Mouse (Mus musculus) MEL-GATA-1-ER (cell line): ENCODE measurements around the gene Man2b2.

Experiments
- DNase-seq: peaks from one replicate; pipeline ENCODE4 v3.0.0-alpha.2; 2012; ENCODE audit warnings: low read depth; ENCODE audit errors: extremely low read depth

The Man2b2 gene

GRCm38 (mm10) chr5:36829913-36830879 lies at the start of gene Man2b2:
Gene Man2b2 (minus strand): TSS chr5:36830653.
- DNase-seq, result peak; percentile 74

- DNase-seq, result no peak
Observed at GRCm38 (mm10) chr5:36878801-36879200, 48.3 kb upstream of the Man2b2 start.

- DNase-seq, result no peak
Observed at GRCm38 (mm10) chr5:36877641-36878040, 47.2 kb upstream of the Man2b2 start.

DNA sequence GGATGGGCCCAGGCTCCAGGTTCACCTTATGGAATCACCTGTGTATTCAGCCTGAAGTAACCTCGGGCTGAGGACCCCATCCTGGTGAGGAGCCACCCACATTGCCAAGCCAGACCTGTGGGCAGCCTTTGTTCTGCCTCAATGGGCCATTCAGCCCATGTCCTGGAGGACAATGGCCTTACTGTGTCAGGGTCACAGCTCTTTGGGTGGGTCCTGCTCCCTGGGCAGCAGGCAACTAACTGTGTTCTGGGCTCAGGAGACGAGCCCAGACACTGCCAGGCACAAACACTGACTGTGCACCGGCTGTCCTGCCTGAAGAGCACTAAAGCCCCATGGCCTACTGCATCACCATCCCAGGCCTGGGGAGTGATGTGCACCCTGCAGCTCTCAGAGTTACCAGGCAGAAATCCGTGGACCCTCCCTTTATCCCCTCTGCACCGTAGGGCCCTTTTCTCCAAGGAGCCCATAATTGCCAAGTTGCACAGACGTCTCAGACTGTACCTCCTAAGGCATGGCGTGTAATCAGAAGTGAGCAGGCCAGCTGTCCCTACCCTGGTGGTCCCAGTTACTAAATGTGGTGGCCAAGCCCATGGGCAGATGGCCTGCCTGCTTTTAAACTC lies 46.4 kb upstream of the Man2b2 start:
- no peak for DNase-seq

- no peak for DNase-seq
Observed at GRCm38 (mm10) chr5:36875956-36876355, 45.5 kb upstream of the Man2b2 start.

- DNase-seq, result no peak
Observed at GRCm38 (mm10) chr5:36870916-36871315, 40.5 kb upstream of the Man2b2 start.

DNA sequence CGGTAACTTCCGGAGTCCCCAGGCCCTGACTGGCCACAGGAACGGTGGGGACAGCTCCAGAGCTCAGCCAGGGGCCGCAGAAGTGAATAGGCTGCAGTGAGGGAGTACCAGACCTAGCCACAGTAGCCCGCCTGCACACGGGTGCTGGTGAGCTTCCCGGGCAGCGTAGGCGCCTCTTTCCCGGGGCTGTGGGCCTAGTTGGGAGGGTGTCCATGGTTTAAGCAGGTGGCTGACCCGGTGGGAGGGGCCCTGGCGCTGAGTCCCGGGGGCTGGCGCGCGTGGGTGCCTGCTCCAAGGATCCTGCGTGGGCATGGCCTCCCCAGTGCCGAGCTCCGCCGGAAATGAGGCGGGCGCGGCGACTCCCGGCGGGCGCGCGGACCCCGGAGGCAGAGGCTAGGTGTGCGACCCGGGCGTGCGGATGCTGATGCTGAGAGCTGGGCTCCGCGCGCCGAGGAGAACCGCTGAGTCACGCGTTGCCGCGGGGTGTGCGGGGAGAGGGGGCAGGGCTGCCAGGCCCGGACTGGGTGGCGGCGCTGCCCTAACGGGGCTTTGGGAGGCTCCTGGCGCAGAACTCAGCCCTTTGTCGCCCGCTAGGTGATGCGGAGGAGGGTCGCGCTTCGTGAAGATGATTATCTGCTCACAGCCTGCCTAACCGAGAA lies 39.3 kb upstream of the Man2b2 start:
- no peak for DNase-seq

DNA sequence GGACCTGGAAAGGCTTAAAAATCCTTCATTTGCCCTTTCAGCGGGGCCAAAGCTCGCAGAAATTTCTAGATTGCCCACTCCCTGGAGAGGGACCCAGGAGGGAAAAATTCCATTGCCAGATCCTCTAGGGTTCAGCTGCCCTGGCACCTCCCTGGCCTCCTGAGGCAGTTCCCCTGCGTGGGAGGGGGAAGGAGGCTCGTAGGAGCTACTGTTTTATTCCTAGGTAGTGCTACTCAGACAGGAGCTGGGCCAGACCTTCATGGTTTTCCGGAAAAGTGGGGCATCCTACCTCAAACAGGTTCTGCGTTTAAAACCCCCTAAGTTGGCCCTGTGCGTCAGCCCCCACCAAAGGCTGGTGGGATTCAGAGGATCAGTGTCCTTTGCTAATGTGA lies 38.7 kb upstream of the Man2b2 start:
- DNase-seq, result no peak

DNA sequence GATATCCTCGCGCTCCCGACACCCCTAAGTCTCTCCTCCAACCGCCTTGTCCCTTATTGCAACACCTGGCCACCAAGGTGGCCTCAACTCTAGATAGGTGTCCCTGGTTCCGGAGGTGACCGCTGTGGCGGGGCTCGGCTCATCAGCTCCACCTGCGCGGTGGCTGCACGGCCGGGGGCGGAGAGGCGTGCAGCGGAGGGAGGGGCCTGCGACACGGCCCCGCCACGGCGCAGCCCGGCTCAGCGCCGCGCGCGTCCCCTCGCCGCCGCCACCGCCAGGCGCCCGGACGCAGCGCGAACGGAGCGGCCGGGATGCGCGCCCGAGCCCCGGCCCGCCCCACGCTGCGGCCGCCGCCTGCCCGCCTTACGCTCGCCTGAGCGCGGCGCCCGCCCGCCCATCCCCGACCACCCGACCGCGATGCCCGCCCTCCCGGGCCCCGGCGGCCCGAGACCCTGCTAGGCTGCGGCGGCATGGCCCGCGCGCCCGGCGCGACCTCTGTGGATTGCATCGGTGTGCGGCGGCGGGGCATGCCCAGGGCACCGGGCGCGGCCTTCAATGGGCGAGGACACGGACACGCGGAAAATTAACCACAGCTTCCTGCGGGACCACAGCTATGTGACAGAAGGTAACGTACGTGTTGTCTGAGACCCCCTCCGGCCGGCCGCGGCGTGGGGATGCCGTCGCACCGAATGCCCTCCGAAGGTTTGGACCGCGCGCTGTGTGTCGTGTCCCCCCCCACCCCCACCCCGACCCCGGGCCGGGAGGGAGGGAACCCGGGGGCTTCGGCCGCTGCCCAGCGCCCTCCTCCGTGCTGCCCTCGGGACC lies 38.0 kb upstream of the Man2b2 start, which contains the start of gene Ppp2r2c:
TSS of gene Ppp2r2c (plus strand) at position 248 of the 825 bp plus-strand sequence.
- no peak for DNase-seq

GRCm38 (mm10) chr5:36867561-36867960 lies 37.1 kb upstream of the Man2b2 start:
- no peak for DNase-seq

GRCm38 (mm10) chr5:36866701-36867250 lies 36.3 kb upstream of the Man2b2 start:
- no peak for DNase-seq

DNA sequence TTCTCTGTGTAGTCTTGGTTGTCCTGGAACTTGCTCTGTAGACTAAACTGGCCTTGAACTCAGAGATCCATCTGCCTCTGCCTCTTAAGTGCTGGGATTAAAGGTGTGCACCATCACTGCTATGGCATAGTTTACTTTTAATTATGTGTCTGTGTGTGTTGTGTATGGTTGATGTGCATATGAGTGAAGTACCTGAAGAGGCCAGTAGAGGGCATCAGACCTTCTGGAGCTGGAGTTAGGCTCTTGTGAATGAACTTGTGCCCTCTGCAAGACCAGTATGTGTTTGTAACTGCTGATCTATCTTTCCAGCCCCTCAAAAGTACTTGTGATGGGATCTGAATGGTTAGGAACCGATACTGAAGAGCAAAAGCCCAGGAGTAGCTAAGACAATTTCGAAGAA lies 30.6 kb upstream of the Man2b2 start:
- no peak for DNase-seq

DNA sequence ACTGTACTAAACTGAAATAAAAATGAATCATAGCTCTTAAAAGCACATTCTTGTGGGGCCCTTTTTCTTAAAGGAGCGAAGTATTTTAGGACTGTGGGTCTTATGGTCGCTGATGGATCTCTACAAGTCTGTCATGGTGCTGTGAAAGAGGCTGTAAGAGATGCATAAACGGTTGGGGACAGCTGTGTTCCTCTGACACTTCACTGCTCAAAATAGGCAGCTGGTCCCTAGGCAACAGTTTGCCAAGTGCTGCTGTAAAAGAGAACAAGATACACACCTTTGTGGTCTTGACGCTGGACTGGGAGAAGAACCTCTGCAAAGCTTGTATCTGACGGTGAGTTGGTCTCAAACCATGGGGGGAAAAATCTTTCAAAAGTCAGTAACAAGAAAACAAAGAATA lies 27.1 kb upstream of the Man2b2 start:
- no peak for DNase-seq

DNA sequence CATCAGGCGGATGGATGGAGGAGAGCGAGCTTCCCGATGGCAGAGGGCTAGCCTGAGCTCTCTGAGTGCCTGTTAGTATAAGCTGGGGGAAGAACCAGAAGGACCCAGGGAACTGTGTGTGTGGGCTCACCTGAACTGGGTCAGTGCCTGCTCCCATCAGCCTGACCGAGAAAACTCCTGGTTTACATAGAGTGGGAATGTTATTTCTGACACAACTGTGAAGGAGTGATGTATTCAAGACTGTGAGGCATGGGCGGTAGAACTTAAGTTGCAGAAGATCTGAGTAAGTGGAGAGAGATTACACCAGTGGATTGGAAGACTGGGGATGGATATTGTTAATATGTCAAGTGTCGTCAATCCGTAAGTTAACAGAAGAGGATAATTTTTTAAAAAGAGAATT lies 26.1 kb upstream of the Man2b2 start:
- no peak for DNase-seq

GRCm38 (mm10) chr5:36855180-36855579 lies 24.7 kb upstream of the Man2b2 start:
- no peak for DNase-seq

DNA sequence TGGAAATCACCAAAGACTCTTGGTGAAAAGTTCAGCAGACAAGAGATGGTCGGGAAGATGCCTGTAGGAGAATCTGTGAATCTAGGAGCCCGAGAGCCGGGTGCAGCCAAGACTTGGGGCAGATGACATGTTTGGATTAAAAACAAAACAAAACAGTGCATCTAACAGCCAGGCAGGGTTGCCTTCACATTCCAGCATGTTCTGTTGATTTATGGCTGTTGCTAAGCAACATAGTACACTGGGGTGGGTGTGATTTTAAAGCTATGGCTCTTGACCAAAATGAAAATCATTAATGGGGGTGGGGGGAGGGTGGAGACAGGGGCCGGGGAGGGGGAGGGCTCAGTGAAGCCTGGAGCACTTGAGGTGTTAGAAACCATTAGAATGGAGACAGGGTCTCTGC lies 21.1 kb upstream of the Man2b2 start:
- no peak for DNase-seq

DNA sequence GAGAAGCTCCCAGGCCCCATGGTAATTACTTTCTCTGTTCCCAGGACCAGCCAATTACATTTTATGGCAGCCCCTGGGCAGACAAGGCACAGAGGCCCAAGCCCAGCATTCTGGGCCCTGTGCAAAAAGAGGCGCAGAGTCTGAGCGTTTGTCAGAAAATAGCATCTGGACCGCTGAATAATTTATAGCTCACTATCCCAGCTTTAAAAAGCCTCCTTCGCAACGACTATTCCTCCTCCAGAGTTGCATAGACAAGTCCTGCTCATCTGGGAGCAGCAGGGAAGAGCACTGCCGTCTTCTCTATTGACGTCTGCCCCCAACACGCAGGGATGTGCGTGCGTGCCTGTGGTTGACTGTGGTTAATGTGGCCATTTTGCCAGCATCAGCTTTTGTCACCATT lies 14.0 kb upstream of the Man2b2 start:
- DNase-seq, result no peak

- DNase-seq, result no peak
Observed at GRCm38 (mm10) chr5:36841701-36842100, 11.2 kb upstream of the Man2b2 start.

DNA sequence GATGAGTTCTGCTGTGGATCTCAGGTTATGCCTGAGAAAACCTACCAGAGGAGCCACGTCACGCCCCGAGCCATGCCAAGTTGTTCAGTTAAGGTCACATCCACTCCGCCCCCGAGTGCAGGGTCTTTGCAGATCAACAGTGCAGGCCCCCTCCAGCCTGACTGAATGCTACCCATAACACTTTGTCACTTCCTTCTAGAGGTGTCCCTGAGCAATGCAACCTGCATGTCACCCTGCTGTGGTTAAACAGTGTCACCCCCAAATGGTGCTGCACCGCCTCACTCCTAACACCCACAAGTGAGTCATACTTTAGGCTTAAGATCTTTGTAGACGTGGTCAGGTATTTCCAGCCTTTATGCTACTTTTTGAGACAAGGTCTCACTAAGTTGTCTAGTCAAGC lies 9.6 kb upstream of the Man2b2 start:
- no peak for DNase-seq

GRCm38 (mm10) chr5:36839602-36840001 lies 9.1 kb upstream of the Man2b2 start:
- no peak for DNase-seq

GRCm38 (mm10) chr5:36839032-36839431 lies 8.6 kb upstream of the Man2b2 start:
- no peak for DNase-seq
